Mouse (Mus musculus): Measurements from ENCODE around the gene Myh14.
A peak's percentile ranks its signal among the peaks of the same experiment; 100 is the strongest.

Gene Myh14

DNA sequence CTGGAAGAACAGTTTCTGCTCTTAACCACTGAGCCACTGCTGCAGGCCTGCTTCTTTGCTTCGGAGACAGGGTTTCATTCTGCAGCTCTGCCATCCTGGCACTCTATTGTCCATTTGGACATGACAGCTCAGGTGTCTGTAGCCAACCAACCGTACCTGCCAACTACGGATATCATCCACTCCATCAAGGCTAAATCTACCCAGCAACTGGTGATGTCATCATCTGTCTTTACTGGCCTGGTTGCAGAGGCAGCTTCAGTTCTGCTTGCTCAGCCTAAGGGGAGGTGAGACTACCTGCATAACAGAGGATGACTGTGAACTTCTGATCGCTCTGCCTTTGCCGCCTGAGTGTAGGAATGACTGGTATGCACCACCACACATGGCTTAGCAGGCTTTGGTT is 1.6 kb upstream of the Myh14 start:
- DNase-seq (ENCODE audit: extremely low read depth, low read depth) = no peak

DNA sequence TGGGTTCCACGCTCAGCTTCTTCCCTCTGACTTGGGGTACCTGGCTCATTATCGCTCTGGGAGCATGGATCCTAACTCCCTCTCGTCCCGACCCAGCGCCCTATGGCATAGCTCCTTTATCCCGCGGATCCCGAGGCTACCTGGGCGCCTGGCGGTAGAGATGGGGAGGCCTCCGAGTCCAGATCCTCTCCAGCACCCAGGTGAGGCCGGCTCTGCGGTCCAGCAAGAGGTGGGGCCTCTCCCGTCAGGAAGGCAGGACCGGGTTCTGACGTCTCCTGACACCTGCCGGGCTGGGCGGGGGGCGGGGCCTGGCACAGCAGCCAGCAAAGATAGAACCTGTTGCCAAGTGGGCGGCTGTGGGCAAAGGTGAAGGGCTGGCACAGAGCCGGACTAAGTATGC is 1.5 kb downstream of the Myh14 start:
- no peak for DNase-seq (ENCODE audit: extremely low read depth, low read depth)

DNA sequence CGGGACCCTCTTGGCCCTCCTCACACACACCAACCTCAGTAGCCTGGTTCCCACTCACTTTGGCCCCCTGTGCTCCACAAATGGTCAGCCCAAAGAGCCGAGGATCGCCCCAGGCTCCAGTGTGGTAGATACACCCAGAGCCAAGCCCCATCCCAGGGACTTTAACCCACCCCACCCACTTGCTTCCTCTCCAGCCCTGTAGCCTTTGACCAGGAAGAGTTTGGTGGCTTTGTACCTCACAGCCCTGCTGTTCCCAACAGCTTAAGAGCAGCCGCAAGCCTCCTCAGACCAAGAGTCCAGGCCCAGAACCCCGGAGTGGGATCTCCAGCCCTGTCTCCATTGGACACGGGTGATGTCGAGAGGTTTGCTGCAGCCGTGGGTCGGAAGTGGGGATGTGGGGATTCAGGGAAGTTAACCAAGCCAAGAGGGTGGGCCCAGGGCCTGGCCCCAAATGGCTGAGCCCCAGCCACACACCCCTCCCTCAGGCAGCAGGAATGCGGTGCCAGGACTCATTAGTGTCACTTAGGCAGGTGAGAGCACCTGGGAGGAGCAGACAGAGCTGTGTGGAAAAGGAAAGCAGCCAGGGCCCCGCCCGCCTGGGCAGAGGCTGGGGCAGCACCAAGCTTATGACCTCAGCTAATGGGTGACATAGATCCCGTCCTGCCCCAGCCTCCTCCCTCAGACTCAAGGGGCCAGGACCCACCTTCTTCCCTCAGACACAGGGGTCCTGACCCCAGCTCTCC is 2.5 kb downstream of the Myh14 start:
- DNase-seq (ENCODE audit: extremely low read depth, low read depth) = no peak

- DNase-seq (ENCODE audit: extremely low read depth, low read depth) = no peak
These were observed 4.2 kb downstream of the Myh14 start for GRCm38 (mm10) chr7:44666462-44666861.

DNA sequence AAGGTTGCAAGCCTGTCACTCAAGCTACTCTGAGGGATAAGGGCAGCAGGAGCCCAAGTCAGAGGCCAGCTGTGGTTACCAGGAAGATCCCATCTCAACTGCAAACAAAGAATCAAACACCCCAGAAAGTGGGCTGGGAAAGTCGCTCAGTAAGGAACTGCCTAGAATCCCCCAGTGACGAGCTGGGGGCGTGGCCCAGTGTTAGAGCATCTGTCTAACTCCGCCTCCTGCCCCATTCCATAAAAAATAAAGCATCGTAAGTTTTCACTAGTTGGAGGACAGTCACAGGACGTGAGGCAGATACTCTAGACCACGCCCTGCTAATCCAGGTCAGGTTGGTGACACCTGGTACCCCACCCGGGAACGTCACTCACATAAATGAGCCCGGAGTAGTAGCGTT is 5.9 kb downstream of the Myh14 start:
- no peak for DNase-seq (ENCODE audit: extremely low read depth, low read depth)

DNA sequence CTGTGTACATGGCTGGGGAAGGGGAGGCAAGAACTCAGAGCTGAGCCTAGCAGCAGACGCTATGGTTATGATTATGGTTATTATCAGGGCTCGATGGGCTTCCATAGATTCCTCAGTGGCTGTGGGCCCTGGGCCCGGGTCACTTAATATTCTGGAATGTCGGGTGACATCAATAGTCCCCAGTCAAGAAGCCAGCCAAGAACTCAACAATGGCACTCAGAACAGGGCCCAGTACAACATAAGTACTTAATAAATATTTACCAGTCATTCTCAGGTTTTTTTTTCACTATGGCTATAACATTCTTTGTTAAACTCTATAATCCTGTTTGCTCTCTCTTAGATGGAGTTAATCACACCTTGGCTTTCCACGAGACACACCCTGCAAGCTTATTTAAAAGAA is 7.1 kb downstream of the Myh14 start:
- DNase-seq (ENCODE audit: extremely low read depth, low read depth) = no peak

DNA sequence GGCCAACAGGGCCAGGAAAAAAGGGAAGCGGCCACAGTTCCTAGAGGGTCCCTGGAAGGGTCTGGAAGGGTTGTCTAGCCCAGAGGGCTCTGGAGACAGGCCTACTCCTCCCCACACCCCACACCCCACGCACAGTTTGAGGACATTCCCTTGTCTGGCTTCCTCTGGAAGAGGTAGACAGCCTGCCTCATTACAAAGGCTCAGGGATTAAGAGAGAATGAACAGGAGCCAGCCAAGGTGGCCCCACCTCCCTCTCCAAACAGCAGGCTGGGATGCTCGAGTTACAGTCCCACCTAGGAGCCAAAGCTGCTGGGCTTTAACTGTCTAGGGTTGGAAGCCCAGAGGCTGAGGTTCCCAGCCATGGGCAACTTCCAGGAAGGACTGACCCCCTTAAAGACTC is 8.1 kb downstream of the Myh14 start:
- DNase-seq (ENCODE audit: extremely low read depth, low read depth) = no peak

DNA sequence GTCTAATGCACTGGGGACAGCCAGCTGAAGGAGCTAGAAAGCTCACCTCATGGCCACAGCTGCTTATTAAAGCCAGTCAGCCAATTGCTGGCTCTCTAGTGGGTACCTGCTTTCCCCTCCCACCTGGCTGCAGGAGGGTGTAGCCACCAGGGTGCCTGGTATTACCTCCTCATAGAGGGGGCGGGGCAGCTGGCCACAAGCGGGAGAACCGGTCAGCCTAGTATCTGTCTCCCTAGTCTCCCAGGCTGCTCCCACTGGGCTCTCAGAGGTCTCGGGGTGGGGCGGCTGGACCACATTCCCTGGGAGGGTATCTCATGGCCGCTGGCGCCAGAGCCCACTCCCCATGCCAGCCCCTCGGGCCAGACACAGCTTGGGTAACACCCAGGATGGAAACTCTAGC is 8.5 kb downstream of the Myh14 start:
- no peak for DNase-seq (ENCODE audit: extremely low read depth, low read depth)

DNA sequence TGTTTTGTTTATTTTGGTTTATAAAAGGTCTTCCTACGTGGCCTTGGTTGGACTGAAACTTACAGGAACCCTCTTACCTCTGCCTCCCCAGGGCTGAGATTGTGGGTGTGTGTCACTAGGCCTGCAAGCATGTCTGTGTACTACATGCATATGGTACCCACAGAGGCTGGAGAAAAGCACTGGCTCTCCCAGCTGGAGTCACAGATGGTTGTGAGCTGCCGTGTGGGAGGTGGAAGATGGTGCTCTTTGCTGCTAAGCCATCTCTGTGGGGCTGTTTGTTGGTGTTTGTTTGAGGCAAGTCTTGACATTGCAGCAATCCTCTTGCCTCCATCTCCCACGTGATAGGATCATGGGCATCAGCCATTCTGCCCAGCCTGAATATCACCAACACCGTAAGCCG is 9.4 kb downstream of the Myh14 start:
- no peak for DNase-seq (ENCODE audit: extremely low read depth, low read depth)

DNA sequence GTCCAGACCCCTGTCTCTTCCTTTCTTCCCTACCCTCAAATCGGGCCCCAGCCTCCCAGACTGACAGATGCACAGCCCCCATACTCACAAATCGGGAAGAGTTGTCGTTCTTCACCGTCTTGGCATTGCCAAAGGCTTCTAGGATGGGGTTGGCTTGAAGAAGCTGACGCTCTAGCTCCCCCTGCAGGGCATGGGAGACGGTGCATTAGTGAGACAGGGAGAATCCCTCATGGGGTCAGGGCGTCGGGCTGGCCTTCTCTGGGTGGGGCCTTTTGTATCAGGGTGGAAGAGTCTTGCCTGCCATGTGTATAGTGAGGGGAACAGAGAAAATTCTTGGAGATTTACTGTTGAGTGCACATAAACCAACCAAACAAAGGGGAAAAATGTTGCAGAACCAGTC is 15.1 kb downstream of the Myh14 start:
- DNase-seq (ENCODE audit: extremely low read depth, low read depth) = peak; percentile 54

DNA sequence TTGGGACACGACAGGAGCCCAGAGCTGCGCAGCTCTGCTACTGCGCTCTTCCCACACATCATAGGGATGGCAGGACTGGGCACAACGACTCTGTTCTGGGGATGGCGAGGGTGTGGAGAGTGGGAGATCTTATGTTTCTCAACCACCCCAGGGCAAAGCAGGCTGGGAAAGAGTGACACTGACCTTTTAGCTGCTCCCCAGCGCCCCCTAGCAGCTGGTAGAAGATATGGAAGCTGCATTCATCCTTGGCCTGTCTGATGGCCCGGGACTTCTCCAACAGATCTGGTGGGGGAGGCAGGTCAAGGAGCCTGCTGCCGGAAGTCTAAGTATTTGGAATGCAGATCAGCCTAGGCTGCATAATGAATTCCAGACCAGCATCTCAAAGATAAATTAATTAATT is 16.9 kb downstream of the Myh14 start:
- DNase-seq (ENCODE audit: extremely low read depth, low read depth) = peak; percentile 25

DNA sequence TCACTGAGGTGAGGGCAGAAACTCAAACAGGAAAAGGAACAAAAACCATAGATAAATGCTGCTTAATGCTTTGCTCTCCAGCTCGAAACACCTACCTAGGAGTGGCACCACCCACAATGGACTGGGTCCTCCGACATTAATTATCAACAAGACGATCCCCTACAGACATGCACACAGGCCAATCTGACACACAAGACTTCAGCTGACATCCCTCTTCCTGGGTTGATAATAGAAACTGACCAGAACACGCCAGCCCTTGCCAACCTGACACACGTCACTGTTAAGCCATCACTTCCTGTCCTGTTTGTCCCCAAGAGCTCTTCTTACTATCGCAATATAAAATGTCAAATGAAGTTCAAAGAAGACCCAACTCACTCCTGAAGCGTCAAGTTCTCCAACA is 19.2 kb downstream of the Myh14 start:
- no peak for DNase-seq (ENCODE audit: extremely low read depth, low read depth)

- DNase-seq (ENCODE audit: extremely low read depth, low read depth) = peak; percentile 23
These were observed 20.7 kb downstream of the Myh14 start for GRCm38 (mm10) chr7:44649990-44650389.

- no peak for DNase-seq (ENCODE audit: extremely low read depth, low read depth)
These were observed 21.5 kb downstream of the Myh14 start for GRCm38 (mm10) chr7:44649094-44649610.

DNA sequence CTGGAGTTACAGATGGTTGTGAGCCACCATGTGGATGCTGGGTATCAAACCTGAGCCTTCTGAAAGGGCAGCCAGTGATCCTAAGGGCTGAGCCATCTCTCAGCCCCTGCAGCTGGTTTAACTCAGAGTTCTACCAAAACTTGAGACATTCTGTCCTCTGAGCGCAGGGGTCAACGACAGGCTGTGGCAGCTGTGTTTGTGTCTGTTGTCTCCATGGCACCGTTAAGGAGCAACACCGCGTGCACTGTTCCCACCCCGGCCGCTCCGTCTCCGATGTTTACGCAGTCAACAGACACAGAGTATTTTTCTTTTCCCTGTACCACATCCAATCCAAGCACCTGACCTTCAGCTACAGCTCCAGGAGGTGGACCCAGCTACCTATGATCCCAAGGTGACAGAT is 22.9 kb downstream of the Myh14 start:
- no peak for DNase-seq (ENCODE audit: extremely low read depth, low read depth)

GRCm38 (mm10) chr7:44647042-44647724 is 23.5 kb downstream of the Myh14 start:
- no peak for DNase-seq (ENCODE audit: extremely low read depth, low read depth)

DNA sequence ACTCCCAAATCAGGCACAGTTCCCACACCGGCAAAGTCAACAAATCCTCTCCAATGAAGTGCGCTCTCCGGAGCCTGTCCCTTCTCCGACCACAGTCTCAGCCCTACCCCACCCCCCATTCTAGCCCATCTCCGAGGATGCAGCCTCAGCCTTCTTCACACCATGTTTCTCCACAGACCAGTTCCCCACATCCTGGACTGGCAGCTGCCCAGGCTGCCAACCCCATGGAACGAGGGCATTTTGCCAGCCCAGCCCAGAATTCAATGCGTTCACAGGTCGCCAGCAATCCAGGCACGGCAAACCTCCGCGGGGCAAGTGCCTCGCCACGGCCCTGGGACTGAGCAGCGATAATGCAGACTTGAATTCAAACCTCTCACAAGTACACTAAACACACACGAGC is 24.7 kb downstream of the Myh14 start:
- no peak for DNase-seq (ENCODE audit: extremely low read depth, low read depth)

- no peak for DNase-seq (ENCODE audit: extremely low read depth, low read depth)
These were observed 25.4 kb downstream of the Myh14 start for GRCm38 (mm10) chr7:44645256-44645655.

- no peak for DNase-seq (ENCODE audit: extremely low read depth, low read depth)
These were observed 28.8 kb downstream of the Myh14 start for GRCm38 (mm10) chr7:44641887-44642286.

DNA sequence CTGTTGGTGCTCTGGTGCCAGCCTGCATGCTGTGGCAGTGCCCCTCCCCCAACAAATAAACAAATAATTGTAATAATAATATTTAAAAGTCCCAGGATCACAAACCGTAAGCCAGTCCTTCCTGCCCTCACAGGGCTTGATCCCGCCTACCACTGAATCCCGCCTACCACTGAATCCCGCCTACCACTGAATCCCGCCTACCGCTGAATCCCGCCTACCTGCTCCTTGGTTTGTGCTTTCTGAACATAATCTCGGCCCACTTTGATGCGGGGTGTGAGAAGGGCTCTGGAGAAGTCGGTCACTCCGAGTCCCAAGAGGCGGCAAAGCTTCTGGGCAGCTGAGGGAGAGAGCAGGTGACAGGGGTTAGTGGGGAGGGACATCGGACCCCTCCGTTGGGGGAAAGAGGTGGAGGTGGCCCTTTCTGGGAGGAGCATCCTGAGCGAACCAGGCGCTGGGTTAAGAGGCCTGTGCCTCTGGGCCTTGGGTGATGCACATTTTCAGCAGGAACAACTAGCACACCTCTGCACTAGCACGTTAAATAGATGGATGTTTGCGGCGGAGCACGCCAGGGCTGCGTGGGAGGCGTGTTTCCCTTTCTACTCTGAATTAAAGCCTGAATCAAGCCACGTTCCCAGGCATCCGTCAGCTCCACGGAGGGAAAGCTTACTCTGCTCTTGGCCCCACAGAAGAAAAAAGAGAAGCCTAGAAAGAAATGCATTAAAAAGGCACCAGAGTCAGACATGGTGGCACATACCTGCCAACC is 29.6 kb downstream of the Myh14 start:
- no peak for DNase-seq (ENCODE audit: extremely low read depth, low read depth)

DNA sequence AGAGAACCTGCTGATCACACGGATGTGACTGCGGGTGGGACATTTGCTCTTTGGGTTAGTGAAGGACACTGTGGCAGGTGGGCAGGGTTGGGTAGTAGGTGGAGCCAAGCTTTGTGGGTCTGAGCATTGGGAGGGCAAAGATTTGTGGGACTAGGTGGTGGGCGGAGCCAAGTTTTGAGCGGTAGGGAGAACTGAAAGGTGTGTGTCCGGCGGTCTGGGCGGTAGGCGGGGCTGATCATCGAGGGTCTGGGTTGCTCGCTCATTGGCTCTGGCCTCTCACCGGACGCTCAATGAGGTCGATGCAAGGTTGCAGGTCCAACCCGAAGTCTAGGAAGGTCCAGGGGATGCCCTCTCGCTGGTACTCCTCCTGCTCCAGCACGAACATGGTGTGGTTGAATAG is 32.0 kb downstream of the Myh14 start:
- DNase-seq (ENCODE audit: extremely low read depth, low read depth) = no peak

- DNase-seq (ENCODE audit: extremely low read depth, low read depth) = no peak
These were observed 34.0 kb downstream of the Myh14 start for GRCm38 (mm10) chr7:44636684-44637083.
